Mouse (Mus musculus) retina, postnatal 1 day (tissue): ENCODE data around the gene Vps36.

Experiments
- DNase-seq: peaks from one replicate; pipeline ENCODE4 v3.0.0-alpha.2; 2012

Gene Vps36

GRCm38 (mm10) chr8:22214826-22215225, 22.2 kb downstream of the Vps36 start:
- DNase-seq, result no peak

DNA sequence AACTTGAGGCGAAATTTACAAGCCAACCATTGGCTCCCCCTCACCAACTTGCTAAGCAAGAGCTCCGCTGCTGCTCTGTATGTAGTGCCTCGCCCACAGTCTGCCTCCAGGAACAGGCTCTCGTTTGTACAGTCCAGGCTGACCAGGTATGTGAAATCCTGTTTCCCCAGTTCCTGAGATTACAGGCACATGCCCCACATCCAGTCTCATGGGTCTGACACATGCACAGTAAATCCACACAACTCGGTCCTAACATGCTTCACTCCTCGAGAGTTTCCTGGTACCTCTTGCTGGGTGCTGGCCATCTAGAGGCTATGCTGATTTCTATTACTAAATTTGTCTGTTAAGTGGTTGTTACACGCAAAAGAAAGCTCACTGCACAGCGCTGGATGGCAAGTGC, 33.8 kb downstream of the Vps36 start:
- no peak for DNase-seq

DNA sequence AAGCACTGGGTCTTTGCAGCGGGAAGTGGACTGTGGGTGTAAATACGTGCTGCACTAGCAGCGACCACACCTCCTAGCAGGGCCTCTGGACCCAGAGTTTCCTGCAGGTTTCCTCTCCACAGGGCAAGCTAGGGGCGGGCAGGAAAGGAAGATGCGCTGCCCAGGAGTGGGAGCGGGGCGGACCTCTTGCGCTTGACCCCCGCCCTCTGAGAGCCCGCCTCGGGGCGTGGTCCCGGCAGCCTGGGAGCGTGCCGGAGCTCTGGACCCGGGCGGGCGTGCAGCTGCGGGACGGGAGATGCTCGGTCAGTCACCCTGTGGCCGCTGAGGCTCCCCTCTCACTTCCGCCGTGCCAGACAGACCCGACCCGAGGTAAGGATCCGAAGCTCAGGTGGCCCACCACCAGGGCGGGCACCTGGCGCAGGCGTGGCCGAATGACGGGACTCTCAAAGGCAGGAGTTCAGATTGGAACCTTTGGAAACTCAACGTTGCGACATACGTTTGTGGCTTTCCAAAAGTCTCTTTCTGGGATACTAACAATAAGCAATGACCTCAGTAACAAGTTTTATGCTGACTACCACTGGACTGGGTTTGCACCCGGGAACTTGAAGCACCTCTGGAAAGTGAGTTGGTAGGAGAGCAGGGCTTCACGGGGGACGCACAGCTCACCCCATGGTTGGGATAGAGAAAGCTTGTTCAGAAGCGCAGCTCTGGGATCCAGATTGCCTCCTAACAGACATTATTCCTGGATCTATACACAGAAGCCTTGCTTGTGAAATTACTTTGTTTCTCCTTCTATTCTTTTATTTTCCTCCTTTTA, 34.7 kb downstream of the Vps36 start, which contains the start of gene Thsd1:
Gene Thsd1, plus strand, starts transcription at position 253 of the 817 bp plus-strand sequence.
- DNase-seq, result peak; percentile 73

- peak; percentile 16 for DNase-seq
Observed at GRCm38 (mm10) chr8:22228621-22229020, 36.0 kb downstream of the Vps36 start.

- no peak for DNase-seq
Observed at GRCm38 (mm10) chr8:22242986-22243385, 50.4 kb downstream of the Vps36 start.

DNA sequence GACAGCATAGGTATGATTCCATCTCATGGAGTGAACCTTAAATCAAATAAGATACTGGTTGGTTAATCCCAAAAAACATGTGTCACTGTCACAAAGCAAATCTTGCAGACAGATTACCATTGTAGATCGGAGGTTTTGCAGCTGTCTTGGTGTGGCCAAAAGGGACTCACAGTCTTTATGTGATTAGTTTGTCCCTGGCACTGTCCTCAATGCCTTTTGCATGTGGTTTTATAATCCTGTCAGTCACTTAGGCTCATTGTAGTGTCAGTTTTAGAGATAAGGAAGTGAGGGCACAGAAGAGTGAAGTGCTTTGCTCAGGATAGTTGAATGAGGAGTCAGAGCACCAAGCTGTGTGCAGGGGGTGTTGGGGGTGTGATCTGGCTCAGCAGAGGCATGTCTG, 53.1 kb downstream of the Vps36 start:
- no peak for DNase-seq

GRCm38 (mm10) chr8:22247956-22248355, 55.3 kb downstream of the Vps36 start:
- DNase-seq, result peak; percentile 11

DNA sequence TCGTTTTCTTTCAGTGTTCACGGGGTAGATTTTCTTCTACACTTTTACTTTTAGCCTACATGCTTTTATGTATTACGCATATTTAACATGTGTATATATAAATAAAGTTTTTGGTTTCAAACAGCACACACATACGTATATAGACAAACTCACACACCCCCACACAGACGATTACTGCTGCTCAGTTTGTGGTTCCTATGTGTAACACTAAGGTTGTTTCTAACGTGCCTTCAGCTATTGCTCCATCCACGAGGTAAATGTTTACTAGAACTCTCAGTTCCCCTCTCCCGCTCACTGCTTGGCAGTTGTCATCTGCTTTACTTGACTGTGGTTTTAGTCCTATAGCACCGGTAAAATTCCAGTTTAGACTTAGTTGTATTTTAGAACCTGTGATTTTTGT, 56.5 kb downstream of the Vps36 start:
- no peak for DNase-seq

DNA sequence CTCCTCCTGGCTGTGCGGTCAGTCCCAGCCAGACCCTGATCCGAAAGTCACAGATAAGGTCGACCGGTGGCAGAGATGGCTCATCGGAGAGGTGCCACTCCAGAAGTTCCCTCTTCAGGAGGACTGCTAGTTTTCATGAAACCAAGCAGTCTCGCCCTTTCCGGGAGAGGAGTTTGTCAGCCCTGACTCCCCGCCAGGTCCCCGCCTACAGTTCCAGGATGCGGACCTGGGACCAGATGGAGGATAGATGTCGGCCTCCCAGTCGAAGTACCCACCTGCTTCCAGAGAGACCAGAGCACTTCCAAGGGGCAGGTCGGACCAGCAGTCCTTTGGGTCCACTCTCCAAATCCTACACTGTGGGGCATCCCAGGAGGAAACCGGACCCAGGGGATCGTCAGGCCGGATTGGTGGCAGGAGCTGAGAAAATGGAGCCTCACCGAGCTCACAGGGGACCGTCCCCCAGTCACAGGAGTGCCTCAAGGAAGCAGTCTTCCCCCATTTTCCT, 66.4 kb downstream of the Vps36 start:
- DNase-seq, result no peak

GRCm38 (mm10) chr8:22259531-22259930, 66.9 kb downstream of the Vps36 start:
- no peak for DNase-seq

DNA sequence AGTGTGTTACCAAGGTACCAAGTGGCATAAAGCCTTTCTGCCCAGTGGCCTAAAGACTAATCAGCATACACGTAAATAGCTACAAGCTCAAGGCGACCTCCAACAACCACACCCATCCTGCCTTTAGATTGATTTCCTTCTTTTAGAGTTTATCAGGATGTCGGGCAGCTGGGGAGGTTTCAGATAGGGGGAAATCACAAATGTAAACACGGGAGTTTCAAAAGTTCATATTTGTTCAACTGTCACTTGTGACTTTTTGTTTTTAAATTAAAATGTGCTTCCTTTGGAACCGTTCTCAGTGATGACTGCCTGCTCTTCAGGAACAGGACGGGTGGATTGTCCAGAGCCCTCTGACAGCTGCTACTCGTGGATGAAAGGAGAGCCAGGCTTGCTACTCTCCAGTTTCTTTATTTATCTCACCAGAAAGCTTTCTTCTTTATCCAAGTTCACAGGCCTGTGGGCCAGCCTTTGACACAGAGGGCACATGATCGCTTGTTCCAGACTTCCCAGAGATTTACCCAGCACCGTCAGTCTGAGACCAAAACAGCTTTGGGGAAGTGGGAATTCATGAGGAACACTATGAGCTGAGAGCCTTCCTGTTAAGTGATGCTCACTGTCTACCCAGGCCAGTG, 67.6 kb downstream of the Vps36 start:
- no peak for DNase-seq

- DNase-seq, result no peak
Observed at GRCm38 (mm10) chr8:22262267-22262666, 69.7 kb downstream of the Vps36 start.

- DNase-seq, result no peak
Observed at GRCm38 (mm10) chr8:22264292-22264691, 71.7 kb downstream of the Vps36 start.

DNA sequence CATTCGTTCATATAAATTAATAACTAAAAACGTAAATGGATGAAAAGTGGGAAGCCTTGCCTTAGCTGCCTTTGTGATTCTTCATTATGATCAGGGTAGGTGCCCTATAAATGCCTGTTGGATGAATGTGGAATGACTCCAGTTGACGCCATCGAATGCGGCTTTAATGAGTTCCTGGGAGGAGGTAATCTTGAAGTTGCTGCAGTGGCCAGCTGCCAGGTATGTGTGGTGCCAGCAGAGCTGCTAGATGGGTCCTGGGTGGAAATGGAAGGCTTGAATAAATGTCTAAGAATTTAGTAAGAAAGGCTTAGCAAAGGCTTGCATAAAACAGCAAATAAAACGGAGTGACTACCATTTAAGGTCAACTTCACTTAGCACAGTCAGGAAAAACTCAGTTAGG, 72.2 kb downstream of the Vps36 start:
- DNase-seq, result no peak

GRCm38 (mm10) chr8:22265194-22265593, 72.6 kb downstream of the Vps36 start:
- no peak for DNase-seq

GRCm38 (mm10) chr8:22266809-22267208, 74.2 kb downstream of the Vps36 start:
- DNase-seq, result no peak
